Mouse (Mus musculus) fat pad, adult 2 months (tissue): Measurements from ENCODE around the gene Dgkb.

ENCODE experiments used
- DNase-seq: peaks from one replicate; pipeline ENCODE4 v3.0.0-alpha.2; 2011; ENCODE audit warnings: low read depth, low spot score; ENCODE audit errors: extremely low read depth

Dgkb gene

GRCm38 (mm10) chr12:37993221-37993620 is 175.7 kb downstream of the Dgkb start:
- no peak for DNase-seq

GRCm38 (mm10) chr12:37996417-37996946 is 179.0 kb downstream of the Dgkb start:
- no peak for DNase-seq

- DNase-seq = no peak
Observed at GRCm38 (mm10) chr12:38017674-38018073, 200.1 kb downstream of the Dgkb start.

GRCm38 (mm10) chr12:38047256-38047655 is 229.7 kb downstream of the Dgkb start:
- DNase-seq = no peak

GRCm38 (mm10) chr12:38088224-38088623 is 270.7 kb downstream of the Dgkb start:
- DNase-seq = no peak

GRCm38 (mm10) chr12:38111928-38112327 is 294.4 kb downstream of the Dgkb start:
- DNase-seq = no peak

- no peak for DNase-seq
Observed at GRCm38 (mm10) chr12:38114990-38115615, 297.6 kb downstream of the Dgkb start.

GRCm38 (mm10) chr12:38123524-38123923 is 306.0 kb downstream of the Dgkb start:
- DNase-seq = no peak

- DNase-seq = no peak
Observed at GRCm38 (mm10) chr12:38125297-38125696, 307.8 kb downstream of the Dgkb start.

- no peak for DNase-seq
Observed at GRCm38 (mm10) chr12:38130209-38130915, 312.8 kb downstream of the Dgkb start.

GRCm38 (mm10) chr12:38136379-38136778 is 318.9 kb downstream of the Dgkb start:
- DNase-seq = no peak

- no peak for DNase-seq
Observed at GRCm38 (mm10) chr12:38140039-38140438, 322.5 kb downstream of the Dgkb start.

GRCm38 (mm10) chr12:38232665-38233064 is 415.1 kb downstream of the Dgkb start:
- no peak for DNase-seq

GRCm38 (mm10) chr12:38268856-38269255 is 451.3 kb downstream of the Dgkb start:
- DNase-seq = no peak

GRCm38 (mm10) chr12:38301497-38301896 is 484.0 kb downstream of the Dgkb start:
- no peak for DNase-seq

GRCm38 (mm10) chr12:38303841-38304240 is 486.3 kb downstream of the Dgkb start:
- no peak for DNase-seq

GRCm38 (mm10) chr12:38304245-38304644 is 486.7 kb downstream of the Dgkb start:
- DNase-seq = no peak

- no peak for DNase-seq
Observed at GRCm38 (mm10) chr12:38309885-38310284, 492.4 kb downstream of the Dgkb start.

- no peak for DNase-seq
Observed at GRCm38 (mm10) chr12:38327729-38328271, 510.3 kb downstream of the Dgkb start.

GRCm38 (mm10) chr12:38328779-38329178 is 511.3 kb downstream of the Dgkb start:
- no peak for DNase-seq

- DNase-seq = no peak
Observed at GRCm38 (mm10) chr12:38342657-38343056, 525.1 kb downstream of the Dgkb start.

- no peak for DNase-seq
Observed at GRCm38 (mm10) chr12:38352481-38352880, 535.0 kb downstream of the Dgkb start.
